Mouse (Mus musculus): ENCODE results near the gene Bak1.

DNA sequence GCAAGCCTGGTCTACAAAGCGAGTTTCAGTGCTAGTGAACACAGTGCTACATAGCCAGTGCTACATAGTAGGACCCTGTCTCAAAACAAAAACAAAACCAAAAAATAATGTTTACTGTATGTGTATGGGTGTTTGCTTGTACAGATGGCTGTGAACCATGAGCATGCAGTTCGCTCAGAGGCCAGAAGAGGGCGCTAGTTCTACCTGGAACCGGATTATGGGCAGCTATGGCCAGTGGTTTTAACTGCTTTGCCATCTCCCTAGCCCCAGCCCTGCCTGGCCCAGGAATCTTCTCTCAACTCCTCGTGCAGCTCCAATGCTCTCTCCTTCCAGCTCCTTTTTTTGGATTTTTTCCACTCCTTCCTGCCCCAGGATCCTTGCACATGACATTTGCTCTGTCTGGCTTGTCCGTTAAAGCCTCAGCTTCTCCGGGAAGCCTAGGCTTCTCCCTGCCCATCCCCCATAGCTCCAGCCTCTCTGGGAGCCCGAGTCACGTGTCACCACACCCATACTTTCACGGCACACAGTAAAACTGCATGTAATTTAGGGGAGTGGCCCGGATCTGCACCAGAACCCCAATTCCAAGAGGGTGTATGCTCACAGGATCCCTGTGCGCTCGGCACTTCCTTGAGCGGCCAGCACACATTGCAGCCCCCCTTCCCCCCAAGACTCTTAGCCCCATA is 19.1 kb upstream of the Bak1 start:
- TF ChIP-seq GATA1 (IDR thresholded peaks at IDR 0.05; ENCODE audit: low read length) (no peak), TAL1 (IDR thresholded peaks at IDR 0.05; ENCODE audit: low read length) (no peak)
